Mouse (Mus musculus) liver, embryonic 11.5 days (tissue): Measurements from ENCODE around the gene Klk9. TPM values are rescaled to one million over a fixed set of nuclear protein-coding genes. Genes with fewer than 3 reads are reported as not detected.
A peak's percentile ranks its signal among the peaks of the same experiment; 100 is the strongest.

Experiments
- ATAC-seq: fragments of 200-750 bp; cut with Nextera tagmentation; replicated peaks from 2 replicates; pipeline ENCODE4 v1.8.0; 2017; ENCODE audit warnings: moderate number of reproducible peaks, mild to moderate bottlenecking, moderate TSS enrichment, moderate library complexity; ENCODE audit not compliant: low FRiP score
- DNase-seq: peaks from one replicate; pipeline ENCODE4 v3.0.0-alpha.2; 2017; ENCODE audit warnings: low spot score
- H3K27ac ChIP-seq: fragments of 300-500 bp; sonication (generic); 2 replicates; pipeline ENCODE4 v1.5.1; 2014; ENCODE audit warnings: mild to moderate bottlenecking, low read depth, low read length, control low read depth
- H3K27me3 ChIP-seq: fragments of 300-500 bp; sonication (generic); replicated peaks from 2 replicates; pipeline ENCODE4 v1.6.1; 2014; ENCODE audit warnings: low read length, mixed read lengths; ENCODE audit not compliant: control insufficient read depth, insufficient read depth
- H3K36me3 ChIP-seq: fragments of 300-500 bp; sonication (generic); 2 replicates; pipeline ENCODE4 v1.6.1; 2014; ENCODE audit warnings: mild to moderate bottlenecking, low read length, moderate library complexity, mixed read lengths; ENCODE audit not compliant: control insufficient read depth, insufficient read depth
- H3K4me1 ChIP-seq: fragments of 300-500 bp; sonication (generic); replicated peaks from 2 replicates; pipeline ENCODE4 v1.6.1; 2014; ENCODE audit warnings: low read length, mixed read lengths; ENCODE audit not compliant: control insufficient read depth, insufficient read depth
- H3K4me2 ChIP-seq: fragments of 300-500 bp; sonication (generic); 2 replicates; pipeline ENCODE4 v1.6.1; 2014; ENCODE audit warnings: mild to moderate bottlenecking, control low read depth, moderate library complexity
- H3K4me3 ChIP-seq: fragments of 300-500 bp; sonication (generic); 2 replicates; pipeline ENCODE4 v1.5.1; 2014; ENCODE audit warnings: low read depth, low read length, control low read depth
- H3K9ac ChIP-seq: fragments of 300-500 bp; sonication (generic); 2 replicates; pipeline ENCODE4 v1.6.1; 2014; ENCODE audit warnings: low read depth, low read length, control low read depth
- H3K9me3 ChIP-seq: fragments of 300-500 bp; sonication (generic); 2 replicates; pipeline ENCODE4 v1.6.1; 2016; ENCODE audit warnings: low read length, inconsistent platforms, mixed read lengths; ENCODE audit not compliant: control insufficient read depth
- WGBS: fragments of 180-500 bp; shearing (Covaris S2); extraction: QIAGEN DNeasy Blood & Tissue Kit; methylation state at CpG from one replicate; pipeline ENCODE4 v1.1.7; 2014; 5-methylcytosine and 5-hydroxymethylcytosine counted together
- polyA plus RNA-seq: library from polyadenylated mRNA; unstranded; fragments of >200 nt; fragmentation: Nextera tagmentation; extraction: Ambion mirVana; gene quantifications from 2 replicates; pipeline ENCODE4 v1.2.1, GENCODE M21; 2014

Klk9 gene
- polyA plus RNA-seq, 1 experiment from 2014 or later, result not detected

GRCm38 (mm10) chr7:43799876-43800275 is 8.2 kb downstream of the Klk9 start:
- Histone ChIP-seq H3K9me3 (no peaks in the 10 kb centered on the region), H3K9ac (no peak overlapping the region), H3K27me3 (peaks cover 21% of the 10 kb centered on the region), H3K4me3 (no peak overlapping the region), H3K4me2 (no peak overlapping the region), H3K27ac (no peak overlapping the region), H3K36me3 (no peaks in the 10 kb centered on the region), H3K4me1 (peaks cover 2% of the 10 kb centered on the region; the same call in 1 of the 2 replicates)
- DNase-seq (no peak), ATAC-seq (no peak)
- WGBS, result 78% methylated on average over 7 of the region's 7 CpGs

DNA sequence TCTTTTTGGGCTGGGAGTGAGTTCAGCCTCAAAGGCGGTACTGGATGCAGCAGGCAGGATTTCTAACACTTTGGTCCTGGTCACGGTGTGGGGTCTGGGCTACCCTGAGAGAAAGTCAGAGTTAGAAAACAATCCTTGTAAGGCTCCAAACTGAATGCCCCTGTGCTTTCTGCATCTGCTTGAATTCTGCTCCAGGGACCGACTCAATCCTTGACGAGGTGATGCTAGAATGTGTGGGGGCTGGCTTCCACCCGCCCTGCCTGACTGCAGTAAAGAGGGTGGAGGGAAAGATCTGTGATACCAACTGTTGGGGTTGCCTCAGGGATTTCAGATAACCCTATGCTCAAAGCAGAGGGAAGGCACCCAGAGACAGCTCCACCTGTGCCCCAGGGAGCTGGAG is 19.3 kb downstream of the Klk9 start, which contains the start of gene Klk7:
TSS of gene Klk7 (plus strand) at position 301 of the 400 bp plus-strand sequence.
- no peak within 1 kb of the TSS for H3K9ac ChIP-seq
- 46% methylated on average over 5 of the region's 5 CpGs for WGBS
- no peaks in the 10 kb centered on the region for H3K9me3 ChIP-seq
- H3K4me2 ChIP-seq, result no peak within 1 kb of the TSS
- ATAC-seq (no peak), DNase-seq (no peak)
- H3K4me1 ChIP-seq, result no peaks in the 10 kb centered on the region
- H3K27ac ChIP-seq, result no peak within 1 kb of the TSS
- no peaks in the 10 kb centered on the region for H3K36me3 ChIP-seq
- no peak within 1 kb of the TSS for H3K4me3 ChIP-seq
- H3K27me3 ChIP-seq, result no peaks in the 10 kb centered on the region

DNA sequence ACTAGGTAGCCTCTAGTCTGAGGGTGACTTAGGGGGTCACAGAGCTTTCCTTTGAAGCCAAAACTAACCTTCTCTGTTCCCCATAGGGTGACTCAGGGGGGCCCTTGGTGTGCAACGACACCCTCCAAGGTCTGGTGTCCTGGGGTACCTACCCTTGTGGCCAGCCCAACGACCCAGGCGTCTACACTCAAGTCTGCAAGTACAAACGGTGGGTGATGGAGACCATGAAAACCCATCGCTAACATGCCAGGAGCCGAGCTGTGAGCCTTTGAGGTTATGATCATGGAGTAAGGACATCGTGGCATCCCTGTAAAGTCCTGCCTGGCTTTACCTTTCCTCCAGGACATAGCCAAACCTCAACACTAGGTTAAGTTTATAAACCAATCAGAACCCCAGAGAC is 23.5 kb downstream of the Klk9 start:
- no peak overlapping the region for H3K27ac ChIP-seq
- WGBS, result 79% methylated on average over 7 of the region's 7 CpGs
- H3K4me3 ChIP-seq, result no peak overlapping the region
- peak; percentile 12 for DNase-seq
- H3K9me3 ChIP-seq, result no peaks in the 10 kb centered on the region
- H3K27me3 ChIP-seq, result no peaks in the 10 kb centered on the region
- H3K4me1 ChIP-seq, result no peaks in the 10 kb centered on the region
- H3K36me3 ChIP-seq, result no peaks in the 10 kb centered on the region
- ATAC-seq, result no peak
- no peak overlapping the region for H3K4me2 ChIP-seq
- H3K9ac ChIP-seq, result no peak overlapping the region

- Histone ChIP-seq H3K9me3 (no peaks in the 10 kb centered on the region), H3K4me1 (no peaks in the 10 kb centered on the region), H3K36me3 (no peaks in the 10 kb centered on the region), H3K27me3 (no peaks in the 10 kb centered on the region), H3K27ac (no peak overlapping the region), H3K9ac (no peak overlapping the region), H3K4me3 (no peak overlapping the region), H3K4me2 (no peak overlapping the region)
- ATAC-seq (no peak), DNase-seq (peak; percentile 7)
These were observed 25.1 kb downstream of the Klk9 start for GRCm38 (mm10) chr7:43816746-43817145.

GRCm38 (mm10) chr7:43821581-43821980 is 29.9 kb downstream of the Klk9 start:
- Histone ChIP-seq H3K9me3 (no peaks in the 10 kb centered on the region), H3K36me3 (no peaks in the 10 kb centered on the region), H3K4me3 (no peak overlapping the region), H3K27me3 (no peaks in the 10 kb centered on the region), H3K27ac (no peak overlapping the region), H3K9ac (no peak overlapping the region), H3K4me2 (no peak overlapping the region), H3K4me1 (no peaks in the 10 kb centered on the region)
- ATAC-seq (no peak), DNase-seq (no peak)
- 82% methylated on average over 7 of the region's 7 CpGs for WGBS

- no peak for DNase-seq
- no peak within 1 kb of the TSS for H3K27ac ChIP-seq
- 82% methylated on average over 10 of the region's 10 CpGs for WGBS
These were observed 32.5 kb downstream of the Klk9 start, which contains the start of gene Klk6 for GRCm38 (mm10) chr7:43824199-43824598. Gene Klk6 (plus strand): TSS chr7:43824499.

DNA sequence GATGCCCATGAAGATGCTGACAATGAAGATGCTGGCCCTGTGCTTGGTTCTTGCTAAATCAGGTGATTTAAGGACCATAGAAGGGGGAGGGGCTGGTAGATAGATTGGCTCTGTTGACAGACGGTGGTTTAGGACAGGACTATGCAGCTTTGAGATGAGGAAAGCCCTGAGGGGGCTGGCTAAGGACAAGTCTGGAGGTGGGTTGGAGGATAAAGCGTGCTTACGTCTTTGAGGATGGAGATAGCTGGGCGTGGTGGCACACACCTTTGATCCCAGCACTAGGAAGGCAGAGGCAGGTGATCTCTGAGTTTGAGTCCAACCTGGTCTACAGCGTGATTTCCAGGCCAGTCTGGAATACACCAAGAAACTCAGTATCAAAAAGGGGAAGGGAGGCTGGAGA is 34.4 kb downstream of the Klk9 start:
- DNase-seq (no peak), ATAC-seq (no peak)
- WGBS, result 74% methylated on average over 5 of the region's 5 CpGs
- H3K27me3 ChIP-seq, result no peaks in the 10 kb centered on the region
- no peaks in the 10 kb centered on the region for H3K36me3 ChIP-seq
- no peak overlapping the region for H3K27ac ChIP-seq
- no peaks in the 10 kb centered on the region for H3K4me1 ChIP-seq
- no peaks in the 10 kb centered on the region for H3K9me3 ChIP-seq
- no peak overlapping the region for H3K4me2 ChIP-seq
- no peak overlapping the region for H3K4me3 ChIP-seq
- no peak overlapping the region for H3K9ac ChIP-seq

More at GRCm38 (mm10) chr7:43824199-43824598, 32.5 kb downstream of the Klk9 start, which contains the start of gene Klk6:
- no peaks in the 10 kb centered on the region for H3K27me3 ChIP-seq
- no peak within 1 kb of the TSS for H3K4me2 ChIP-seq
- H3K4me1 ChIP-seq, result no peaks in the 10 kb centered on the region
- no peaks in the 10 kb centered on the region for H3K9me3 ChIP-seq
- no peaks in the 10 kb centered on the region for H3K36me3 ChIP-seq
- H3K9ac ChIP-seq, result no peak within 1 kb of the TSS
- H3K4me3 ChIP-seq, result no peak within 1 kb of the TSS
- ATAC-seq, result no peak

DNA sequence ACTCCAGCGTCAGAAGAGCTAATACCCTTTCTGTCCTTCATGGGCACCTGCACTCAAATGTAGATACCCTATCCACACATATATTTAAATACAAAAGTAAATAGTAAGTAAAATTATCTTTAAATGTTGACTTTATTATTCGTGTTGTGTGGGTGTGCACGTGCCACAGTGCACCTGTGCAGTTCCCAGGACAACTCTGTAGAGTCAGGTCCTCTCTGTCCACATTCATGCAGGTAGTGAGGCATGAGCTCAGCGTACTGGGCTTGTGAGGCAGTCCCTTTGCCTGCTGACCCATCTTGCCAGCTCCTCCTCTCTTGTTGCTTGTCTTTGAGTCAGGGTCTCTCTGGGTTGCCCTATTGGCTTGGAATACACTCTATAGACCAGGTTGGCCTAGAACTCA is 36.0 kb downstream of the Klk9 start:
- ATAC-seq (no peak), DNase-seq (no peak)
- Histone ChIP-seq H3K27ac (no peak overlapping the region), H3K36me3 (no peaks in the 10 kb centered on the region), H3K9ac (no peak overlapping the region), H3K4me1 (no peaks in the 10 kb centered on the region), H3K27me3 (no peaks in the 10 kb centered on the region), H3K4me2 (no peak overlapping the region), H3K9me3 (no peaks in the 10 kb centered on the region), H3K4me3 (no peak overlapping the region)
- WGBS, result 79% methylated on average over 4 of the region's 4 CpGs

DNA sequence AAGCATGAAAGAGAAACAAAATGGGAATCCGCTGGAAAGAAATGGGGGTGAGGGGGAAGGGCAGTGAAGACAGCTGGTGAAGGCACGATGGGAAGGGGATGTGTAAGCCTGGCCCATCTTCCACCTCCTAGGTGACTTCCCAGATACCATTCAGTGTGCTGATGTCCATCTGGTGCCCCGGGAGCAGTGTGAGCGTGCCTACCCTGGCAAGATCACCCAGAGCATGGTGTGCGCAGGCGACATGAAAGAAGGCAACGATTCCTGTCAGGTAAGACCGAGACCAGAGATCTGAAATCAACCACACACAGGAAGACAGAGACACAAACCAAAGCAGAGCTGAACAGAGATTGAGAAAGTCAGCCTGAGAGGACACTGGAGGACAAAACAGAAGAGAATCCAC is 37.3 kb downstream of the Klk9 start:
- ATAC-seq, result no peak
- Histone ChIP-seq H3K27ac (no peak overlapping the region), H3K4me1 (no peaks in the 10 kb centered on the region), H3K9ac (no peak overlapping the region), H3K36me3 (no peaks in the 10 kb centered on the region), H3K27me3 (no peaks in the 10 kb centered on the region), H3K9me3 (no peaks in the 10 kb centered on the region), H3K4me2 (no peak overlapping the region), H3K4me3 (no peak overlapping the region)
- 81% methylated on average over 8 of the region's 8 CpGs for WGBS
- DNase-seq, result no peak
